Mouse (Mus musculus): ENCODE results near the gene Col23a1. TPM values are rescaled to one million over a fixed set of nuclear protein-coding genes. Genes with fewer than 3 reads are reported as not detected.
"Not testable (repeated sequence)": the region's sequence is repeated elsewhere in the genome, so short reads cannot be mapped to it uniquely, and the experiment has no call there.

The Col23a1 gene
- total RNA-seq, 4 experiments from 2014 or later, result 0.82 to 1.6 (median 0.93) TPM

GRCm38 (mm10) chr11:51326908-51327307 is 37.2 kb downstream of the Col23a1 start:
- DNase-seq (ENCODE audit: low spot score in 2 of 2), result no peak

- no peak for DNase-seq (ENCODE audit: low spot score in 2 of 2)
Measured at GRCm38 (mm10) chr11:51328387-51328942, 38.7 kb downstream of the Col23a1 start.

- DNase-seq (ENCODE audit: low spot score in 2 of 2), result no peak
Measured at GRCm38 (mm10) chr11:51329837-51330714, 40.4 kb downstream of the Col23a1 start.

GRCm38 (mm10) chr11:51334017-51334416 is 44.3 kb downstream of the Col23a1 start:
- DNase-seq (ENCODE audit: low spot score in 2 of 2), result no peak

GRCm38 (mm10) chr11:51337585-51337984 is 47.9 kb downstream of the Col23a1 start:
- no peak for DNase-seq (ENCODE audit: low spot score in 2 of 2)

- no peak for DNase-seq (ENCODE audit: low spot score in 2 of 2)
Measured at GRCm38 (mm10) chr11:51338416-51338815, 48.7 kb downstream of the Col23a1 start.

GRCm38 (mm10) chr11:51341091-51341490 is 51.4 kb downstream of the Col23a1 start:
- DNase-seq (ENCODE audit: low spot score in 2 of 2), result no peak

- no peak for DNase-seq (ENCODE audit: low spot score in 2 of 2)
Measured at GRCm38 (mm10) chr11:51342776-51343175, 53.1 kb downstream of the Col23a1 start.

GRCm38 (mm10) chr11:51343312-51343711 is 53.6 kb downstream of the Col23a1 start:
- DNase-seq (ENCODE audit: low spot score in 2 of 2), result no peak

- no peak for DNase-seq (ENCODE audit: low spot score in 2 of 2)
Measured at GRCm38 (mm10) chr11:51343728-51344289, 54.1 kb downstream of the Col23a1 start.

GRCm38 (mm10) chr11:51345481-51346465 is 56.1 kb downstream of the Col23a1 start:
- no peak for DNase-seq (ENCODE audit: low spot score in 2 of 2)

- DNase-seq (ENCODE audit: low spot score in 2 of 2), result no peak
Measured at GRCm38 (mm10) chr11:51347756-51348155, 58.0 kb downstream of the Col23a1 start.

- DNase-seq (ENCODE audit: low spot score in 2 of 2), result no peak
Measured at GRCm38 (mm10) chr11:51349665-51350064, 59.9 kb downstream of the Col23a1 start.

GRCm38 (mm10) chr11:51351151-51351550 is 61.4 kb downstream of the Col23a1 start:
- no peak for DNase-seq (ENCODE audit: low spot score in 2 of 2)

GRCm38 (mm10) chr11:51351841-51352240 is 62.1 kb downstream of the Col23a1 start:
- no peak for DNase-seq (ENCODE audit: low spot score in 2 of 2)

- DNase-seq (ENCODE audit: low spot score in 2 of 2), result no peak
Measured at GRCm38 (mm10) chr11:51353746-51354145, 64.0 kb downstream of the Col23a1 start.

- not testable (repeated sequence) for DNase-seq (ENCODE audit: low spot score in 2 of 2)
Measured at GRCm38 (mm10) chr11:51358981-51359380, 69.3 kb downstream of the Col23a1 start.

- no peak for DNase-seq (ENCODE audit: low spot score in 2 of 2)
Measured at GRCm38 (mm10) chr11:51364353-51364752, 74.6 kb downstream of the Col23a1 start.

GRCm38 (mm10) chr11:51367334-51367733 is 77.6 kb downstream of the Col23a1 start:
- DNase-seq (ENCODE audit: low spot score in 2 of 2), result no peak

GRCm38 (mm10) chr11:51370273-51370672 is 80.6 kb downstream of the Col23a1 start:
- DNase-seq (ENCODE audit: low spot score in 2 of 2), result no peak

- DNase-seq (ENCODE audit: low spot score in 2 of 2), result no peak
Measured at GRCm38 (mm10) chr11:51371321-51371720, 81.6 kb downstream of the Col23a1 start.

Measured in gastrocnemius, adult 8-10 months (tissue).